In the genomic region with DNA sequence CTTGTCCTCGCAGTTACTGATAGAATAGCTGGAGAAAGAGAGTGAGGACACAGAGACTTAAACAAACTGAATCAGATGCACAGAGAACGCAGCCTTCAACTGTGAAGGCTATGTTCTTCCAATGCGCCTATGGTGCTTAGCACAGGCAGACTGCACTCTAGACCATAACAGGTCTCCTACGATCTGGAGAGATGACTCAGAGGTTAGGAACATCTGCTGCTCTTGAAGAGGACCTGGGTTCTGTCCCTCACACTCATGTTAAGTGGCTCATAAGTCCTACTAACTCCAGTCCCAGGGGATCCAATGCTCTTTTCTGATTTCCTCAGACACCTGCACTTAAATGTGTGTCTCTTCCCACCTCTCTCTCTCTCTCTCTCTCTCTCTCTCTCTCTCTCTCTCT, we compare ENCODE assay signal across 22 mouse cellular contexts. TPM values are rescaled to one million over a fixed set of nuclear protein-coding genes. Genes with fewer than 3 reads are reported as not detected.
A peak's percentile ranks its signal among the peaks of the same experiment; 100 is the strongest.
DNase-seq lines count a peak whose midpoint lies in the region; ATAC-seq lines count a peak whose summit lies in the region.
"Had no signal": no experiment of that assay in that cellular context is flagged by ENCODE, and none has a peak within 500 bp of the region (broad histone marks: within the 10 kb centered on the region; RNA-seq: fewer than 3 reads in every experiment).

No protein-coding gene starts in this region.

- WGBS in intestine, embryonic 14.5 days = 88% methylated on average over 4 of the region's 4 CpGs
- 86% methylated on average over 4 of the region's 4 CpGs for WGBS in intestine, embryonic 16.5 days

- H3K36me3 ChIP-seq in intestine, embryonic 14.5 days (ENCODE audit: control insufficient read depth, insufficient read depth, low read length) = no peaks in the 10 kb centered on the region
- no peaks in the 10 kb centered on the region for H3K36me3 ChIP-seq in intestine, embryonic 16.5 days (ENCODE audit: control insufficient read depth, insufficient read depth, low read length)
- H3K36me3 ChIP-seq: embryonic facial prominence, embryonic 13.5 days; embryonic facial prominence, embryonic 15.5 days; forebrain, embryonic 10.5 days; forebrain, embryonic 15.5 days had no signal

- H3K4me2 ChIP-seq in intestine, embryonic 14.5 days (ENCODE audit: low read length) = no peak overlapping the region
- no peak overlapping the region for H3K4me2 ChIP-seq in intestine, embryonic 16.5 days (ENCODE audit: low read depth, low read length)
- H3K4me2 ChIP-seq: embryonic facial prominence, embryonic 13.5 days; embryonic facial prominence, embryonic 15.5 days; forebrain, embryonic 13.5 days; forebrain, embryonic 15.5 days had no signal

- no peak overlapping the region for H3K27ac ChIP-seq in intestine, embryonic 14.5 days (ENCODE audit: low read depth)
- H3K27ac ChIP-seq in intestine, embryonic 16.5 days (ENCODE audit: low read length) = no peak overlapping the region
- H3K27ac ChIP-seq: embryonic facial prominence, embryonic 13.5 days; embryonic facial prominence, embryonic 15.5 days; forebrain, embryonic 10.5 days; forebrain, embryonic 13.5 days; forebrain, embryonic 15.5 days had no signal

- no peak for ATAC-seq in intestine, embryonic 14.5 days (replicated peaks; ENCODE audit: low FRiP score, low TSS enrichment, low read depth)
- ATAC-seq in intestine, embryonic 16.5 days = no peak
- ATAC-seq: forebrain, embryonic 13.5 days; forebrain, embryonic 15.5 days had no signal

- H3K9me3 ChIP-seq in intestine, embryonic 14.5 days (ENCODE audit: control insufficient read depth, low read length) = no peaks in the 10 kb centered on the region
- no peaks in the 10 kb centered on the region for H3K9me3 ChIP-seq in intestine, embryonic 16.5 days (ENCODE audit: control insufficient read depth, low read length)
- H3K9me3 ChIP-seq: embryonic facial prominence, embryonic 13.5 days; embryonic facial prominence, embryonic 15.5 days; forebrain, embryonic 10.5 days; forebrain, embryonic 13.5 days; forebrain, embryonic 15.5 days had no signal

- H3K4me3 ChIP-seq in intestine, embryonic 14.5 days (ENCODE audit: low read depth, low read length) = no peak overlapping the region
- H3K4me3 ChIP-seq in intestine, embryonic 16.5 days (ENCODE audit: low read length) = no peak overlapping the region
- H3K4me3 ChIP-seq: embryonic facial prominence, embryonic 13.5 days; embryonic facial prominence, embryonic 15.5 days; erythroblast, embryonic 14.5 days; forebrain, embryonic 10.5 days; forebrain, embryonic 13.5 days; forebrain, embryonic 15.5 days had no signal

- intact Hi-C loops in heart, postnatal 10 days (cut with DNase I) = no loop called here

- no peaks in the 10 kb centered on the region for H3K27me3 ChIP-seq in intestine, embryonic 14.5 days (replicated peaks; ENCODE audit: control insufficient read depth, insufficient read depth, low read length)
- no peaks in the 10 kb centered on the region for H3K27me3 ChIP-seq in intestine, embryonic 16.5 days (replicated peaks; ENCODE audit: control insufficient read depth, insufficient read depth, low read length)
- H3K27me3 ChIP-seq: embryonic facial prominence, embryonic 13.5 days; embryonic facial prominence, embryonic 15.5 days; forebrain, embryonic 13.5 days; forebrain, embryonic 15.5 days had no signal

- no peaks in the 10 kb centered on the region for H3K4me1 ChIP-seq in intestine, embryonic 14.5 days (replicated peaks; ENCODE audit: control insufficient read depth, insufficient read depth, low read length)
- no peaks in the 10 kb centered on the region for H3K4me1 ChIP-seq in intestine, embryonic 16.5 days (ENCODE audit: control insufficient read depth, insufficient read depth, low read length)
- H3K4me1 ChIP-seq: forebrain, embryonic 13.5 days; forebrain, embryonic 15.5 days had no signal

- peak; percentile 61 for DNase-seq in heart, adult 11 months
- DNase-seq in heart, postnatal 10 days = no peak
- DNase-seq in intestine, embryonic 14.5 days (ENCODE audit: low spot score) = peak; percentile 29
- DNase-seq: adrenal gland, adult 2 months; adrenal gland, postnatal 10 days; adrenal gland, postnatal 25 days; cerebellum, adult 11 months; cerebellum, adult 18-20 months; cerebellum, adult 8-10 months; cerebellum, adult 9-11 months; cerebellum, postnatal 14 days; cerebellum, postnatal 36 days; embryo, embryonic 11 days had no signal

- no peak overlapping the region for H3K9ac ChIP-seq in intestine, embryonic 14.5 days (ENCODE audit: low read length)
- no peak overlapping the region for H3K9ac ChIP-seq in intestine, embryonic 16.5 days (ENCODE audit: low read depth, low read length)
- H3K9ac ChIP-seq: embryonic facial prominence, embryonic 13.5 days; embryonic facial prominence, embryonic 15.5 days; forebrain, embryonic 13.5 days; forebrain, embryonic 15.5 days had no signal

RNA-seq across cellular contexts. Expression of a gene that starts 24.9 kb away (rescaled TPM):
- 10 to 100 TPM; 20.9 to 23.0 TPM for total RNA-seq in heart, postnatal 10 days (2021)
- 18.8 and 23.8 TPM in 2 replicates for polyA plus RNA-seq in intestine, embryonic 14.5 days (2014; fragmentation: Nextera tagmentation; extraction: Ambion mirVana)
- 17.6 and 18.7 TPM in 2 replicates for polyA plus RNA-seq in intestine, embryonic 16.5 days (2015; fragmentation: Nextera tagmentation; extraction: Ambion mirVana)
- total RNA-seq: common myeloid progenitor, adult 5-6 weeks; MEL had no signal
- polyA plus RNA-seq: erythroblast, embryonic 14.5 days had no signal

Comparison
In these comparisons a context has a peak if more than half of its experiments do, and no peak if none do; other contexts are left out.
1. DNase-seq: peak in heart, adult 11 months (single experiment) and intestine, embryonic 14.5 days (single experiment); none in heart, postnatal 10 days (0 of 2).